Mouse (Mus musculus) embryonic fibroblast, embryonic 13.5 days (primary cell): ENCODE data around the gene Olfr56.
"Not testable (repeated sequence)": the region's sequence is repeated elsewhere in the genome, so short reads cannot be mapped to it uniquely, and the experiment has no call there.

Source experiments
- CTCF ChIP-seq: IDR thresholded peaks from 2 replicates; pipeline ENCODE4 v1.5.1; 2011; ENCODE audit warnings: mild to moderate bottlenecking, control low read depth, low read length, moderate library complexity, borderline replicate concordance; ENCODE audit not compliant: insufficient read depth
- POLR2A ChIP-seq: IDR thresholded peaks from 2 replicates; pipeline ENCODE4 v1.6.1; 2011; ENCODE audit warnings: low read depth, mild to moderate bottlenecking, control low read depth, low read length, moderate library complexity

DNA sequence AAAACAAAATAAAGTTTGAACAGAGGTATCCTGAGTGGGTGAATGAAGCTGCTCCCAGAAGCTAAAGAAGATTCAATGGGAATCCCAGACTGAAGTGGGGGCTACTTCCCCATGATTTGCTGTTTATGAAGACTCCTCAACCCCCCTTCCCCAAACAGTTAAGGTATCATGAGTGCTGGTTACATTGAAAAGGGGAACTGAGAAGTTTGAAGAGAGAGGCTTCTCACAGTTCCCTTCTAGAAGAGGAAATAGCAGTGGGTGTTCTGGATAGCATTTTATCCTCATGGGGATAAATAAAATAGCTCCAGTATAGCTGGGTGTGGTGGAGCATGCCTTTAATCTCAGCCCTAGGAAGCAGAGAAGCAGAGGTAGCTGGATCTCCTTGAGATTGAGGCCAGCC is 71.4 kb downstream of the Olfr56 start:
- TF ChIP-seq CTCF, POLR2A: not testable (repeated sequence)
